Mouse (Mus musculus): ENCODE data around the gene Gtpbp2. TPM values are rescaled to one million over a fixed set of nuclear protein-coding genes. Genes with fewer than 3 reads are reported as not detected.
A peak's percentile ranks its signal among the peaks of the same experiment; 100 is the strongest.

The Gtpbp2 gene
- polyA plus RNA-seq, 1 experiment from 2014 or later = 27.2 TPM

- H3K4me2 ChIP-seq (replicated peaks; ENCODE audit: low read depth, low read length) = peak within 1 kb of the TSS; percentile 71
- H3K27ac ChIP-seq (ENCODE audit: low read depth, low read length) = no peak within 1 kb of the TSS
- peak; percentile 88 for ATAC-seq (ENCODE audit: low FRiP score)
- peak within 1 kb of the TSS; percentile 39 for H3K9ac ChIP-seq (ENCODE audit: low read depth, low read length)
- no peaks in the 10 kb centered on the region for H3K9me3 ChIP-seq (ENCODE audit: control insufficient read depth, low read length)
- 8% methylated on average over 37 of the region's 37 CpGs for WGBS
- peak; percentile 83 for DNase-seq (ENCODE audit: low spot score)
- H3K36me3 ChIP-seq (ENCODE audit: control insufficient read depth, insufficient read depth, low read length) = no peaks in the 10 kb centered on the region
- no peaks in the 10 kb centered on the region for H3K27me3 ChIP-seq (ENCODE audit: control insufficient read depth, insufficient read depth, low read length)
- peak within 1 kb of the TSS; percentile 44 for H3K4me3 ChIP-seq (ENCODE audit: low read depth, low read length)
- H3K4me1 ChIP-seq (replicated peaks; ENCODE audit: control insufficient read depth, insufficient read depth, low read length) = peaks cover 6% of the 10 kb centered on the region
Observed at GRCm38 (mm10) chr17:46143578-46144423, 17.0 kb upstream of the Gtpbp2 start, which contains the start of gene Rsph9. Rsph9 (minus strand) TSS chr17:46144216.

GRCm38 (mm10) chr17:46152847-46153782 lies 7.7 kb upstream of the Gtpbp2 start, which contains the start of gene Mad2l1bp:
Mad2l1bp (minus strand) TSS chr17:46153553.
- no peak within 1 kb of the TSS for H3K27ac ChIP-seq (ENCODE audit: low read depth, low read length)
- peak; percentile 92 for ATAC-seq (ENCODE audit: low FRiP score)
- peak within 1 kb of the TSS; percentile 57 for H3K4me3 ChIP-seq (ENCODE audit: low read depth, low read length)
- DNase-seq (ENCODE audit: low spot score) = peak; percentile 91
- WGBS = 8% methylated on average over 33 of the region's 33 CpGs
- no peaks in the 10 kb centered on the region for H3K36me3 ChIP-seq (ENCODE audit: control insufficient read depth, insufficient read depth, low read length)
- peaks cover 4% of the 10 kb centered on the region; the same call in 1 of the 2 replicates for H3K4me1 ChIP-seq (replicated peaks; ENCODE audit: control insufficient read depth, insufficient read depth, low read length)
- peak within 1 kb of the TSS; percentile 78 for H3K4me2 ChIP-seq (replicated peaks; ENCODE audit: low read depth, low read length)
- peak within 1 kb of the TSS; percentile 76 for H3K9ac ChIP-seq (ENCODE audit: low read depth, low read length)
- H3K9me3 ChIP-seq (ENCODE audit: control insufficient read depth, low read length) = no peaks in the 10 kb centered on the region
- no peaks in the 10 kb centered on the region for H3K27me3 ChIP-seq (ENCODE audit: control insufficient read depth, insufficient read depth, low read length)

- H3K27ac ChIP-seq (ENCODE audit: low read depth, low read length) = no peak overlapping the region
- WGBS = 92% methylated on average over 3 of the region's 3 CpGs
- no peaks in the 10 kb centered on the region for H3K27me3 ChIP-seq (ENCODE audit: control insufficient read depth, insufficient read depth, low read length)
- DNase-seq (ENCODE audit: low spot score) (no peak), ATAC-seq (ENCODE audit: low FRiP score) (no peak)
- H3K4me3 ChIP-seq (ENCODE audit: low read depth, low read length) = no peak overlapping the region
- H3K4me2 ChIP-seq (replicated peaks; ENCODE audit: low read depth, low read length) = no peak overlapping the region
- no peaks in the 10 kb centered on the region for H3K36me3 ChIP-seq (ENCODE audit: control insufficient read depth, insufficient read depth, low read length)
- peaks cover 4% of the 10 kb centered on the region; the same call in 1 of the 2 replicates for H3K4me1 ChIP-seq (replicated peaks; ENCODE audit: control insufficient read depth, insufficient read depth, low read length)
- H3K9me3 ChIP-seq (ENCODE audit: control insufficient read depth, low read length) = no peaks in the 10 kb centered on the region
- no peak overlapping the region for H3K9ac ChIP-seq (ENCODE audit: low read depth, low read length)
Observed at GRCm38 (mm10) chr17:46154336-46154735, 6.5 kb upstream of the Gtpbp2 start.

GRCm38 (mm10) chr17:46156680-46157079 lies 4.2 kb upstream of the Gtpbp2 start:
- Histone ChIP-seq H3K27ac (ENCODE audit: low read depth, low read length) (no peak overlapping the region), H3K27me3 (ENCODE audit: control insufficient read depth, insufficient read depth, low read length) (no peaks in the 10 kb centered on the region), H3K36me3 (ENCODE audit: control insufficient read depth, insufficient read depth, low read length) (no peaks in the 10 kb centered on the region), H3K9ac (ENCODE audit: low read depth, low read length) (no peak overlapping the region), H3K4me2 (replicated peaks; ENCODE audit: low read depth, low read length) (no peak overlapping the region), H3K4me3 (ENCODE audit: low read depth, low read length) (no peak overlapping the region), H3K9me3 (ENCODE audit: control insufficient read depth, low read length) (no peaks in the 10 kb centered on the region), H3K4me1 (replicated peaks; ENCODE audit: control insufficient read depth, insufficient read depth, low read length) (peaks cover 6% of the 10 kb centered on the region; the same call in 1 of the 2 replicates)
- DNase-seq (ENCODE audit: low spot score) (no peak), ATAC-seq (ENCODE audit: low FRiP score) (no peak)
- WGBS = 89% methylated on average over 5 of the region's 5 CpGs

GRCm38 (mm10) chr17:46157131-46157530 lies 3.7 kb upstream of the Gtpbp2 start:
- Histone ChIP-seq H3K27me3 (ENCODE audit: control insufficient read depth, insufficient read depth, low read length) (no peaks in the 10 kb centered on the region), H3K27ac (ENCODE audit: low read depth, low read length) (no peak overlapping the region), H3K36me3 (ENCODE audit: control insufficient read depth, insufficient read depth, low read length) (no peaks in the 10 kb centered on the region), H3K4me2 (replicated peaks; ENCODE audit: low read depth, low read length) (no peak overlapping the region), H3K9me3 (ENCODE audit: control insufficient read depth, low read length) (no peaks in the 10 kb centered on the region), H3K4me3 (ENCODE audit: low read depth, low read length) (no peak overlapping the region), H3K4me1 (replicated peaks; ENCODE audit: control insufficient read depth, insufficient read depth, low read length) (peaks cover 7% of the 10 kb centered on the region; the same call in 1 of the 2 replicates), H3K9ac (ENCODE audit: low read depth, low read length) (no peak overlapping the region)
- 89% methylated on average over 8 of the region's 8 CpGs for WGBS
- ATAC-seq (ENCODE audit: low FRiP score) = no peak
- no peak for DNase-seq (ENCODE audit: low spot score)

GRCm38 (mm10) chr17:46159236-46159635 lies 1.6 kb upstream of the Gtpbp2 start:
- no peak for DNase-seq (ENCODE audit: low spot score)
- H3K4me3 ChIP-seq (ENCODE audit: low read depth, low read length) = no peak overlapping the region
- no peak overlapping the region for H3K9ac ChIP-seq (ENCODE audit: low read depth, low read length)
- no peaks in the 10 kb centered on the region for H3K27me3 ChIP-seq (ENCODE audit: control insufficient read depth, insufficient read depth, low read length)
- H3K4me1 ChIP-seq (replicated peaks; ENCODE audit: control insufficient read depth, insufficient read depth, low read length) = 0 out of 2 replicates have a peak, but pooled peaks cover 3% of the 10 kb centered on the region
- no peaks in the 10 kb centered on the region for H3K36me3 ChIP-seq (ENCODE audit: control insufficient read depth, insufficient read depth, low read length)
- no peak overlapping the region for H3K27ac ChIP-seq (ENCODE audit: low read depth, low read length)
- H3K4me2 ChIP-seq (replicated peaks; ENCODE audit: low read depth, low read length) = no peak overlapping the region
- no peaks in the 10 kb centered on the region for H3K9me3 ChIP-seq (ENCODE audit: control insufficient read depth, low read length)
- no peak for ATAC-seq (ENCODE audit: low FRiP score)
- 72% methylated on average over 2 of the region's 2 CpGs for WGBS

GRCm38 (mm10) chr17:46160090-46160662 lies 656 bp upstream of the Gtpbp2 start:
- Histone ChIP-seq H3K27me3 (ENCODE audit: control insufficient read depth, insufficient read depth, low read length) (no peaks in the 10 kb centered on the region), H3K4me3 (ENCODE audit: low read depth, low read length) (peak overlapping the region; percentile 71), H3K4me2 (replicated peaks; ENCODE audit: low read depth, low read length) (peak overlapping the region; percentile 71), H3K4me1 (replicated peaks; ENCODE audit: control insufficient read depth, insufficient read depth, low read length) (0 out of 2 replicates have a peak, but pooled peaks cover 3% of the 10 kb centered on the region), H3K27ac (ENCODE audit: low read depth, low read length) (peak overlapping the region; percentile 56), H3K36me3 (ENCODE audit: control insufficient read depth, insufficient read depth, low read length) (no peaks in the 10 kb centered on the region), H3K9ac (ENCODE audit: low read depth, low read length) (peak overlapping the region; percentile 55), H3K9me3 (ENCODE audit: control insufficient read depth, low read length) (no peaks in the 10 kb centered on the region)
- WGBS = under 1% methylated on average over 16 of the region's 16 CpGs
- ATAC-seq (ENCODE audit: low FRiP score) (peak; percentile 71), DNase-seq (ENCODE audit: low spot score) (peak; percentile 90)

- H3K4me3 ChIP-seq (ENCODE audit: low read depth, low read length) = peak overlapping the region; percentile 71
- H3K4me2 ChIP-seq (replicated peaks; ENCODE audit: low read depth, low read length) = peak overlapping the region; percentile 42
- peak overlapping the region; percentile 48; the same call in 1 of the 2 replicates for H3K27ac ChIP-seq (ENCODE audit: low read depth, low read length)
- H3K4me1 ChIP-seq (replicated peaks; ENCODE audit: control insufficient read depth, insufficient read depth, low read length) = 0 out of 2 replicates have a peak, but pooled peaks cover 3% of the 10 kb centered on the region
- no peaks in the 10 kb centered on the region for H3K27me3 ChIP-seq (ENCODE audit: control insufficient read depth, insufficient read depth, low read length)
- ATAC-seq (ENCODE audit: low FRiP score) (peak; percentile 43), DNase-seq (ENCODE audit: low spot score) (peak; percentile 70)
- H3K9me3 ChIP-seq (ENCODE audit: control insufficient read depth, low read length) = no peaks in the 10 kb centered on the region
- H3K9ac ChIP-seq (ENCODE audit: low read depth, low read length) = peak overlapping the region; percentile 79
- 0 out of 2 replicates have a peak, but pooled peaks cover 2% of the 10 kb centered on the region for H3K36me3 ChIP-seq (ENCODE audit: control insufficient read depth, insufficient read depth, low read length)
- WGBS = 2% methylated on average over 19 of the region's 19 CpGs
Observed at GRCm38 (mm10) chr17:46161179-46161578, 347 bp downstream of the Gtpbp2 start.
